Mouse (Mus musculus): ENCODE results near the gene Atp5mpl. TPM values are rescaled to one million over a fixed set of nuclear protein-coding genes. Genes with fewer than 3 reads are reported as not detected.

Gene Atp5mpl
- polyA plus RNA-seq, 1 experiment from 2014 or later = 663 TPM

- no peaks in the 10 kb centered on the region for H3K9me3 ChIP-seq (ENCODE audit: control insufficient read depth, low read length)
- peaks cover 37% of the 10 kb centered on the region for H3K4me1 ChIP-seq (replicated peaks; ENCODE audit: control insufficient read depth, insufficient read depth, low read length)
- H3K27ac ChIP-seq (ENCODE audit: low read length) = peak overlapping the region; percentile 77
- peak overlapping the region; percentile 42 for H3K9ac ChIP-seq (ENCODE audit: low read length)
- ATAC-seq (ENCODE audit: low read depth) = no peak
- no peak overlapping the region for H3K4me3 ChIP-seq (ENCODE audit: low read length)
- H3K36me3 ChIP-seq (ENCODE audit: control insufficient read depth, insufficient read depth, low read length) = no peaks in the 10 kb centered on the region
- no peaks in the 10 kb centered on the region for H3K27me3 ChIP-seq (ENCODE audit: control insufficient read depth, insufficient read depth, low read depth, low read length)
- H3K4me2 ChIP-seq (ENCODE audit: low read depth, low read length) = peak overlapping the region; percentile 19
- 70% methylated on average over 10 of the region's 10 CpGs for WGBS
Observed at GRCm38 (mm10) chr12:111943421-111944064, 23.2 kb downstream of the Atp5mpl start.

DNA sequence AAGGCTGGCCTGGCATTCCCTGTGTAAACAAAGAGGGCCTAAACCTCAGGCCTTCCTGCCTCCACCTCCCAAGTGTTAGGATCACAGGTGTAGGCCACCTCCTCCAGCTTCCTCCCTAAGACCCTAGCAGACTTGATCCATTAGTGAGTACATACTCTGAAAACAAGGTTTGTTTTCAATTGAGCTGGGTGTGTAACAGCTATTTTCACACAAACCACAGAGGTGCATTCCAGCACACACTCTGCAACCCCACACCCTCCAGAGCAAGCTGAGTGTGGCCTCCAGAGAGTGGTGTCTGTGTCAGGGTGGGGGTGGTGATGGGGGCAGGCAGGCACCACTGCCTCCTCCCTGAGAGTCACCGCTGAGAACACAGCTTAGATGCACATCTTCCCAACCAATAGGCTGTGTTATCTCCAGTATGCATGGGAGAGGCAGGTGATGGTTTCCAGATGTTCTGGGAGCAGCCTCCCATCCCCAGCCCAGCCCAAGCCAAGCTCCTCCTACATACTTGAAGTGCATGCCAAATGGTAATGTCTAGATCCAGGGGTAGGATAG lies 28.1 kb downstream of the Atp5mpl start:
- H3K9me3 ChIP-seq (ENCODE audit: control insufficient read depth, low read length) = no peaks in the 10 kb centered on the region
- peaks cover 53% of the 10 kb centered on the region for H3K4me1 ChIP-seq (replicated peaks; ENCODE audit: control insufficient read depth, insufficient read depth, low read length)
- H3K36me3 ChIP-seq (ENCODE audit: control insufficient read depth, insufficient read depth, low read length) = no peaks in the 10 kb centered on the region
- H3K27ac ChIP-seq (ENCODE audit: low read length) = peak overlapping the region; percentile 98
- WGBS = 8% methylated on average over 1 of the region's 1 CpGs
- peak; percentile 36 for ATAC-seq (ENCODE audit: low read depth)
- H3K27me3 ChIP-seq (ENCODE audit: control insufficient read depth, insufficient read depth, low read depth, low read length) = no peaks in the 10 kb centered on the region
- H3K9ac ChIP-seq (ENCODE audit: low read length) = no peak overlapping the region
- H3K4me2 ChIP-seq (ENCODE audit: low read depth, low read length) = no peak overlapping the region
- no peak overlapping the region for H3K4me3 ChIP-seq (ENCODE audit: low read length)

- peak; percentile 85 for ATAC-seq (ENCODE audit: low read depth)
- no peaks in the 10 kb centered on the region for H3K36me3 ChIP-seq (ENCODE audit: control insufficient read depth, insufficient read depth, low read length)
- H3K27me3 ChIP-seq (ENCODE audit: control insufficient read depth, insufficient read depth, low read depth, low read length) = no peaks in the 10 kb centered on the region
- H3K27ac ChIP-seq (ENCODE audit: low read length) = peak overlapping the region; percentile 98
- H3K4me3 ChIP-seq (ENCODE audit: low read length) = no peak overlapping the region
- H3K9ac ChIP-seq (ENCODE audit: low read length) = peak overlapping the region; percentile 49
- WGBS = 22% methylated on average over 24 of the region's 24 CpGs
- H3K4me1 ChIP-seq (replicated peaks; ENCODE audit: control insufficient read depth, insufficient read depth, low read length) = peaks cover 64% of the 10 kb centered on the region
- H3K9me3 ChIP-seq (ENCODE audit: control insufficient read depth, low read length) = no peaks in the 10 kb centered on the region
- peak overlapping the region; percentile 42 for H3K4me2 ChIP-seq (ENCODE audit: low read depth, low read length)
Observed at GRCm38 (mm10) chr12:111936706-111937550, 29.8 kb downstream of the Atp5mpl start.

GRCm38 (mm10) chr12:111933971-111934370 lies 32.8 kb downstream of the Atp5mpl start:
- Histone ChIP-seq H3K36me3 (ENCODE audit: control insufficient read depth, insufficient read depth, low read length) (no peaks in the 10 kb centered on the region), H3K9ac (ENCODE audit: low read length) (peak overlapping the region; percentile 31; the same call in 1 of the 2 replicates), H3K4me2 (ENCODE audit: low read depth, low read length) (0 out of 2 replicates have a peak overlapping the region, but pooled peaks have one; percentile 10), H3K9me3 (ENCODE audit: control insufficient read depth, low read length) (no peaks in the 10 kb centered on the region), H3K27me3 (ENCODE audit: control insufficient read depth, insufficient read depth, low read depth, low read length) (no peaks in the 10 kb centered on the region), H3K4me3 (ENCODE audit: low read length) (no peak overlapping the region), H3K4me1 (replicated peaks; ENCODE audit: control insufficient read depth, insufficient read depth, low read length) (peaks cover 58% of the 10 kb centered on the region), H3K27ac (ENCODE audit: low read length) (peak overlapping the region; percentile 86)
- WGBS = 43% methylated on average over 2 of the region's 2 CpGs
- no peak for ATAC-seq (ENCODE audit: low read depth)

GRCm38 (mm10) chr12:111933032-111933704 lies 33.6 kb downstream of the Atp5mpl start:
- 46% methylated on average over 11 of the region's 11 CpGs for WGBS
- no peaks in the 10 kb centered on the region for H3K36me3 ChIP-seq (ENCODE audit: control insufficient read depth, insufficient read depth, low read length)
- H3K9me3 ChIP-seq (ENCODE audit: control insufficient read depth, low read length) = no peaks in the 10 kb centered on the region
- H3K4me2 ChIP-seq (ENCODE audit: low read depth, low read length) = 0 out of 2 replicates have a peak overlapping the region, but pooled peaks have one; percentile 10
- H3K4me3 ChIP-seq (ENCODE audit: low read length) = no peak overlapping the region
- H3K27me3 ChIP-seq (ENCODE audit: control insufficient read depth, insufficient read depth, low read depth, low read length) = no peaks in the 10 kb centered on the region
- ATAC-seq (ENCODE audit: low read depth) = peak; percentile 48
- H3K9ac ChIP-seq (ENCODE audit: low read length) = peak overlapping the region; percentile 22; the same call in 1 of the 2 replicates
- H3K4me1 ChIP-seq (replicated peaks; ENCODE audit: control insufficient read depth, insufficient read depth, low read length) = peaks cover 52% of the 10 kb centered on the region
- peak overlapping the region; percentile 86 for H3K27ac ChIP-seq (ENCODE audit: low read length)

DNA sequence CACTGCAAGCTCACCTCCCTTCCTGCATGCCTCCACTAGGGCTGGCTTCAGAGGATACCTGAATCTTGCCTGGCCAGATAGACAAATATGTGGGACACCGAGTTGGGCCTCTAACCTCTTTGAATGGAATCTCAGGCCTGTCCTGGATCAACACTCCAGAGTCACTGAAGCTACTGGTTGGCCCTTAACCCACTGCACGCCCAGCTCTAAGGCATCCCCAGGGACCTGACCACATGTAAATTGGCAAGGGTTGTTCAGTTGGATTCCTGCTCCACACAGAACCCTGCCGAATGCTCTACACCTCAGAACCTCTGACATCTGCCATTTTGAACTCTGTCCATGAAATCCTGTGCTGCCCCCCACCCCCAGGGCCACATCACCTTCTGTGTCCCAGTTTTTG lies 34.3 kb downstream of the Atp5mpl start:
- Histone ChIP-seq H3K9ac (ENCODE audit: low read length) (peak overlapping the region; percentile 22; the same call in 1 of the 2 replicates), H3K27ac (ENCODE audit: low read length) (peak overlapping the region; percentile 86), H3K4me1 (replicated peaks; ENCODE audit: control insufficient read depth, insufficient read depth, low read length) (peaks cover 50% of the 10 kb centered on the region), H3K36me3 (ENCODE audit: control insufficient read depth, insufficient read depth, low read length) (no peaks in the 10 kb centered on the region), H3K4me3 (ENCODE audit: low read length) (no peak overlapping the region), H3K27me3 (ENCODE audit: control insufficient read depth, insufficient read depth, low read depth, low read length) (no peaks in the 10 kb centered on the region), H3K9me3 (ENCODE audit: control insufficient read depth, low read length) (no peaks in the 10 kb centered on the region), H3K4me2 (ENCODE audit: low read depth, low read length) (no peak overlapping the region)
- 52% methylated on average over 3 of the region's 3 CpGs for WGBS
- ATAC-seq (ENCODE audit: low read depth) = no peak

- Histone ChIP-seq H3K9me3 (ENCODE audit: control insufficient read depth, low read length) (no peaks in the 10 kb centered on the region), H3K27me3 (ENCODE audit: control insufficient read depth, insufficient read depth, low read depth, low read length) (no peaks in the 10 kb centered on the region), H3K27ac (ENCODE audit: low read length) (no peak overlapping the region), H3K4me1 (replicated peaks; ENCODE audit: control insufficient read depth, insufficient read depth, low read length) (peaks cover 46% of the 10 kb centered on the region), H3K36me3 (ENCODE audit: control insufficient read depth, insufficient read depth, low read length) (no peaks in the 10 kb centered on the region), H3K4me3 (ENCODE audit: low read length) (no peak overlapping the region), H3K9ac (ENCODE audit: low read length) (no peak overlapping the region), H3K4me2 (ENCODE audit: low read depth, low read length) (no peak overlapping the region)
- WGBS = 78% methylated on average over 9 of the region's 9 CpGs
- ATAC-seq (ENCODE audit: low read depth) = no peak
Observed at GRCm38 (mm10) chr12:111931411-111932025, 35.3 kb downstream of the Atp5mpl start.

- no peaks in the 10 kb centered on the region for H3K9me3 ChIP-seq (ENCODE audit: control insufficient read depth, low read length)
- H3K4me1 ChIP-seq (replicated peaks; ENCODE audit: control insufficient read depth, insufficient read depth, low read length) = peaks cover 28% of the 10 kb centered on the region
- no peaks in the 10 kb centered on the region for H3K36me3 ChIP-seq (ENCODE audit: control insufficient read depth, insufficient read depth, low read length)
- no peaks in the 10 kb centered on the region for H3K27me3 ChIP-seq (ENCODE audit: control insufficient read depth, insufficient read depth, low read depth, low read length)
- WGBS = 61% methylated on average over 18 of the region's 18 CpGs
- H3K4me3 ChIP-seq (ENCODE audit: low read length) = no peak overlapping the region
- no peak overlapping the region for H3K4me2 ChIP-seq (ENCODE audit: low read depth, low read length)
- 0 out of 2 replicates have a peak, but pooled peaks have one; percentile 23 for ATAC-seq (ENCODE audit: low read depth)
- no peak overlapping the region for H3K9ac ChIP-seq (ENCODE audit: low read length)
- peak overlapping the region; percentile 4; the same call in 1 of the 2 replicates for H3K27ac ChIP-seq (ENCODE audit: low read length)
Observed at GRCm38 (mm10) chr12:111928411-111928966, 38.3 kb downstream of the Atp5mpl start.

All from lung, embryonic 16.5 days (tissue).